Mouse (Mus musculus) neutrophil, adult 5-6 weeks (primary cell): ENCODE results near the gene Chd6. TPM values are rescaled to one million over a fixed set of nuclear protein-coding genes. Genes with fewer than 3 reads are reported as not detected.

Experiments
- ATAC-seq: fragments of 151-379, 151-347 bp; 2 replicates; pipeline ENCODE4 v1.8.0; 2017; ENCODE audit warnings: mild to moderate bottlenecking, moderate TSS enrichment; ENCODE audit not compliant: insufficient number of reproducible peaks, poor library complexity, low FRiP score, severe bottlenecking; ENCODE audit errors: extremely low read depth
- total RNA-seq: library from RNA; stranded (forward); fragments of 200-1000 nt; gene quantifications from 2 replicates; pipeline ENCODE4 v1.2.3, GENCODE M21; 2017

Gene Chd6
- total RNA-seq, 1 experiment from 2014 or later = 94.7 TPM

DNA sequence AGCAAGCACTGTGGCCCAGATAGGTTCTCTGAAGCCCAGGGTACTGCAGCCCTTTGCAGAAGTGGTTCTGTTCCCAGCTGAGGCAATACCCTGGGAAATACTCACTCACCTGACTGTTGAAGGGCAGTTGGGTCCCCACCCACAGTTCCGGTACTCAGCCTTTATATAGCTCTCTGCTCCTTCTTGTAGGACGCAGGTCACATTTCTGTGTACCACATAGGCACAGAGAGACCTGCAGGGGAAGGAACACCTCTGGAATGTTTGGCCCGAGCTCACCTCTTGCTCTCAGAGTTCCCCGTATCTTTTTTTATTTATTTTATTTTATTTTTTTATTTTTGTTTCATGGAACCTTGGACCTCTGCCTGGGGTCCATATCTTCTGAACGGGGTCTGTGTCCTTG, 198.2 kb downstream of the Chd6 start:
- no peak for ATAC-seq

DNA sequence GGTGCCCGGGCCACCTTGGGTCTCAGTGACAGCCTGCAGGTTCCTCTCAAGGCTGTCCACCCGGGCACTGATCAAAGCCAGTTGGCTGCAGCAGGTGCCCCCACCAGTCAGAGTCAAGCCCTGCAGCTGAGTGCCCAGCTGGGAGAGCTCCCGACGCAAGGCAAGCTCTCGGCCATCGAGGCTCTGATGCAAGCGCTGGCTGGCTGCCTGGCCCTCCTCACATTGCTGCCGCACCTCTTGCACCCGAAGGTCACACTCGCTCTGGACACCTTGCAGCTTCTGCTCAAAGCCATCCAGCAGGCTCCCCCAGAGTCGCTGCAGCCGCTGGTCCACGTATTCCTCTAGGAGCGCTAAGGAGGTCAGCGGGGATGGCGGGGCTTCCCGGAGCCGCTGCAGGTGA, 200.3 kb downstream of the Chd6 start:
- no peak for ATAC-seq

DNA sequence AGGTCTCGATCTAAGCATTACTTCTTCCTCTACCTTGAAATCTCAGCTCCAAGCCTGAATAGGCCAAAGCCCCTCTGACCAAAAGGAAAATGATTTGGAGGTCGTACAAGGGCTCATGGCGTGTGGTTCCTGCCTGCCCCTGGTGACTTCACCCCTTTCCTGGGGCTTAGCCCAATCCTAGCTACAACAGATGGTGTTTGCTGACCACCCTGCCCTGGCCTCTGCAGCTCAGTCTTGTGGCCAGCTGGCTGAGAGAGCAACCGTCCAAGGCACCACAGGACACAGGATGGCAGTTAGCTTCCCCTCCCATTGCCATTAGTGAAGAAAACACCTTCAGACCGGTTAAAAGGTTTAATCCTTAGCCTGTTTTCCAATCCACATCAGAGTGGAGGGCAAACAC, 202.8 kb downstream of the Chd6 start:
- no peak for ATAC-seq

DNA sequence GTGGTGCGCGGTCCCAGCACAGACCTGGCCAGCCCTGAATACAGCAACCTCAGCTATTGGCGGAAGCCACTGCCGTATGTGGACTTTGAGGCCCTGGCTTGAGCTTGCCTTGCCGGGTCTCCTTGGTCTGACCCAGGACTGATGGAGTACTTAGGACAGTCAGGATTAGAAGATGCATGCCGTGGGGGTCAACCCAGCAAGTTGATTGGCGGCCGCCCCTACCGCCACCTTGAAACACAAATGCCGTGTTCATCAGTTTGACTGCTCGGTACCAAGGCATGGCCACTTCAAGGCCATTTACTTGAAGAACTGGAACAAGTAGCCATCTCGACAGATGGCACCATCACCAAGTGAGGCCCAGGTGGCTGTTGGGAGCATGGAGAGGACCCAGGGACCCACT, 203.6 kb downstream of the Chd6 start:
- ATAC-seq = no peak

DNA sequence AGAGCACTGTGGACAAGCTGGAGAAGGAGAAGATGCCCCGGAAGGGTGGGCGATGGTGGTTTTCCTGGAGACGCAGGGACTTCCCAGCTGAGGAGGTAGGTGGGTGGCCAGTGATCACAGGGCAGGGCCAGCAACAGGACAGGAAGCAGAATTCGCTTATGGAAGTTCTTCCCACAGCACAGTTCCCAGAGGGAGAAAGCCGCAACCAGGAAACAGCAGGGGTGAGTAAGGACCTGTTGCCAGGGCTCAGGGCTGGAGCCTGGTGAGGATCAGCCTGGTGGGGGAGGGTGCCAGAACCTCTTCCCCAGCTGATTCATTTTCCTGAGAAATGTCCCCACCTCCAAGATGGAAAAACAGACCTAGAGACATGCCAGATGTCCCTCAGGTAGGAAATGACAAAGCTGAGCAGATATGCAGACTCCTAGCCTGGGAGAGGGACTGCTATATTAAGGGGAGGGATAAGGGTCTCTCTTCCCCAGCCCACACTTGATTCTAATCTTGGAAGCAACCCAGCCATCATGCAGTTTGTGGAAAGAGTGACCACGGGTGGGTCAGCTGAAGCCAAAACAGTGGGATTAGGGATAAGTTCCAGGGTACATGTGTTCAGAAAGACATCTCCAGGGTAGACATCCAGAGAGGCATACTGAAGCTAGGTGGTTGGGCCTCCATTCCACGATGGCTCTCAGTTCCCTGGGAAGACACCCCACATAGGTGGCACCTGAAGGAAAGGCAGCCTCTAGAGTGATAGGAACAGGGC, 207.0 kb downstream of the Chd6 start:
- ATAC-seq = no peak

Other genes with a start within 250 kb of the Chd6 start
- 2.2 and 4.3 TPM in 2 replicates for gene Zhx3, start 236.1 kb downstream of the Chd6 start, total RNA-seq
- gene Lpin3, start 228.4 kb downstream of the Chd6 start, total RNA-seq = not detected in 2 replicates
- gene Emilin3, start 196.7 kb downstream of the Chd6 start, total RNA-seq = not detected in 2 replicates